Mouse (Mus musculus): ENCODE results near the gene Rbfox3. TPM values are rescaled to one million over a fixed set of nuclear protein-coding genes. Genes with fewer than 3 reads are reported as not detected.

Rbfox3 gene
- polyA plus RNA-seq, 1 experiment, result 0.51 TPM

DNA sequence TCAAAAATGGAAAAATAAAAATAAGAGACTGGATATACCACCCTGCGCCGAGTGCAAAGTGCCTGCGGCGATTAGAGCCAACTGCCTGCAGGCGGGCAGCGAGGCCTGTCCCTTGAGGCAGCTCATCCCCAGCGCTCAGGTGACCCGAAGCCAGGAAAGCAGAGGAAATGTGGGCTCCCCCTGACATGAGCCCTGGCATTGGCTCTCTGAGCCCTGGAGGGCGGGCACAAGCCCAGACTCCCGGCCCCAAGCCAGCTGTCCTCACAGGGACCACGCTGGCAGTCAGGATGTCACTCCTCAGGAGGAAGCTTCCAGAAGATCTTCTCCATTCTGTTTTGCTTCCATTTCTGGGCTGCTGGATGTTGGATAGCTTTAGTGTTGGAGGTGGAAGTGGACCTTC, 53.1 kb downstream of the Rbfox3 start:
- Histone ChIP-seq H3K4me3 (ENCODE audit: extremely low read depth, insufficient read depth, insufficient read length) (no peak overlapping the region), H3K27ac (ENCODE audit: insufficient read depth, low read length) (no peak overlapping the region), H3K27me3 (ENCODE audit: control insufficient read depth, insufficient read depth, low read length) (no peaks in the 10 kb centered on the region), H3K4me1 (ENCODE audit: control insufficient read depth, insufficient read depth, insufficient read length) (no peaks in the 10 kb centered on the region), H3K36me3 (ENCODE audit: control insufficient read depth, insufficient read depth, low read length) (no peaks in the 10 kb centered on the region)
- TF ChIP-seq POLR2A (IDR thresholded peaks at IDR 0.05; ENCODE audit: low read depth, low read length), result no peak
- TF ChIP-seq CTCF (IDR thresholded peaks at IDR 0.05; ENCODE audit: extremely low read depth, insufficient read depth, insufficient read length, insufficient replicate concordance), result no peak
- 84% methylated on average over 11 of the region's 11 CpGs for WGBS
- no peak for DNase-seq (ENCODE audit: low read depth in 1 of 2, low spot score in 2 of 2)

DNA sequence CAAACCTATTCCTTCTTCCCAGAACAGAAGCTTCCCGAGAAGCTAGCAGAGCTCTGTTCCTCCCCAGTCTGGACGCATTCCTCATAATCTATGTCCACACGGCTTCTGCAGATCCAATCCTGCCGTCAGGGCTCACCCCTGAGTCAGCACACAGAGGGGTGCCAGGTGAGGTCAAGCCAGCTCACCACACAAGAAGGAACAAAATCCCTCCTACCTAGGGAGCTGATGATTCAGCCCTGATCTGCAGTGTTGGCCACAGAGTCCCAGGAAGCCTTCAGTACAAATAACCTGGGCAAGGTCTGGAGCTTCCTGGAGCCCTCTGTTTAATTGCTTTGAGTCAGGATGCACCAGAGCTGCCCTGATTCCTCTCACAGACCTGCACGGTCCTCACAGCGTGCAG, 60.0 kb downstream of the Rbfox3 start:
- TF ChIP-seq POLR2A (IDR thresholded peaks at IDR 0.05; ENCODE audit: low read depth, low read length), result no peak
- TF ChIP-seq CTCF (IDR thresholded peaks at IDR 0.05; ENCODE audit: extremely low read depth, insufficient read depth, insufficient read length, insufficient replicate concordance), result no peak
- 80% methylated on average over 6 of the region's 6 CpGs for WGBS

DNA sequence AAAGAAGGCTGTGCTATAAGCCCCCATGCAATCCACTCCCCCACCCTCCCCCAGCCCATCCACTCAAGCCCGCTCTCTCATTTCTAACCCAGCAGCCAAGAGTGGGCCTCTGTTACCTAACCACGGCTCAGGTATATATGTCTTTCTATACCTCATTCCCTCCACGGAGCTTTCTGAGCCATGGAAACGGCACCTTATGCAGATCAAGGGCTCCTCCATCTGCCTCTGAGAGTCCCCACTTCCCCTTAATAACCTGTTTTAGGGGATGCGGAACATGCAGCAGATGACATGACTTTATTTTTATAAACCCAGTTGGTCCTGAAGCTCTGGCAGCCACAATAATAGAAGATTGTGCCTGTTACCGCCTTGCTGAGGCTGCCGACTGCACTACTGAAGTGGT, 63.4 kb downstream of the Rbfox3 start:
- Histone ChIP-seq H3K4me3 (ENCODE audit: extremely low read depth, insufficient read depth, insufficient read length) (no peak overlapping the region), H3K27me3 (ENCODE audit: control insufficient read depth, insufficient read depth, low read length) (no peaks in the 10 kb centered on the region), H3K4me1 (ENCODE audit: control insufficient read depth, insufficient read depth, insufficient read length) (no peaks in the 10 kb centered on the region), H3K27ac (ENCODE audit: insufficient read depth, low read length) (no peak overlapping the region), H3K36me3 (ENCODE audit: control insufficient read depth, insufficient read depth, low read length) (no peaks in the 10 kb centered on the region)
- 82% methylated on average over 7 of the region's 7 CpGs for WGBS
- TF ChIP-seq POLR2A (IDR thresholded peaks at IDR 0.05; ENCODE audit: low read depth, low read length), result no peak
- no peak for TF ChIP-seq CTCF (IDR thresholded peaks at IDR 0.05; ENCODE audit: extremely low read depth, insufficient read depth, insufficient read length, insufficient replicate concordance)
- DNase-seq (ENCODE audit: low read depth in 1 of 2, low spot score in 2 of 2), result no peak

More for the DNA sequence above, 60.0 kb downstream of the Rbfox3 start:
- H3K4me3 ChIP-seq (ENCODE audit: extremely low read depth, insufficient read depth, insufficient read length), result no peak overlapping the region
- no peak overlapping the region for H3K27ac ChIP-seq (ENCODE audit: insufficient read depth, low read length)
- DNase-seq (ENCODE audit: low read depth in 1 of 2, low spot score in 2 of 2), result no peak
- H3K36me3 ChIP-seq (ENCODE audit: control insufficient read depth, insufficient read depth, low read length), result no peaks in the 10 kb centered on the region
- H3K27me3 ChIP-seq (ENCODE audit: control insufficient read depth, insufficient read depth, low read length), result no peaks in the 10 kb centered on the region
- H3K4me1 ChIP-seq (ENCODE audit: control insufficient read depth, insufficient read depth, insufficient read length), result no peaks in the 10 kb centered on the region

DNA sequence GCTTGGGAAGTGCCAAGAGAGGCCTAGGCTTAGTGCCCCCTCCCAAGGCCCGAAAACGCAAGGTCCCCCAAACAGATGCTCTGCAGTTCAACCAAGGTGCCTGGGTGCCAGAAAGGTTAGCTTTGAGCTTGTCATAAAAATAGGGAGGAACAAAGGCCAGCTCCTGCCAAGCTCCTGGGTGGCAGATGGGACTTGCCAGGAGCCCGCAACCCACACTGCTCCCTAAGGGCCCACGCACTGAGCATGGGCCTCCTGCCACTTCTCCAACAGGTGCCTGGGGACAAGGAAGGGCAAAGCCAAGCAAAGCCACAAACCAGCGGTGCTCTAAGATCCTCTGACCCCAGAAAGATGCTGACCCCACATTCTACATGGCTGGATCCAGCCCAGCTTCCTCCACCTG, 70.4 kb downstream of the Rbfox3 start:
- H3K4me3 ChIP-seq (ENCODE audit: extremely low read depth, insufficient read depth, insufficient read length), result no peak overlapping the region
- no peak overlapping the region for H3K27ac ChIP-seq (ENCODE audit: insufficient read depth, low read length)
- WGBS, result 84% methylated on average over 5 of the region's 5 CpGs
- TF ChIP-seq POLR2A (IDR thresholded peaks at IDR 0.05; ENCODE audit: low read depth, low read length), result no peak
- no peak for TF ChIP-seq CTCF (IDR thresholded peaks at IDR 0.05; ENCODE audit: extremely low read depth, insufficient read depth, insufficient read length, insufficient replicate concordance)
- no peaks in the 10 kb centered on the region for H3K4me1 ChIP-seq (ENCODE audit: control insufficient read depth, insufficient read depth, insufficient read length)
- no peaks in the 10 kb centered on the region for H3K27me3 ChIP-seq (ENCODE audit: control insufficient read depth, insufficient read depth, low read length)
- no peaks in the 10 kb centered on the region for H3K36me3 ChIP-seq (ENCODE audit: control insufficient read depth, insufficient read depth, low read length)
- DNase-seq (ENCODE audit: low read depth in 1 of 2, low spot score in 2 of 2), result no peak

DNA sequence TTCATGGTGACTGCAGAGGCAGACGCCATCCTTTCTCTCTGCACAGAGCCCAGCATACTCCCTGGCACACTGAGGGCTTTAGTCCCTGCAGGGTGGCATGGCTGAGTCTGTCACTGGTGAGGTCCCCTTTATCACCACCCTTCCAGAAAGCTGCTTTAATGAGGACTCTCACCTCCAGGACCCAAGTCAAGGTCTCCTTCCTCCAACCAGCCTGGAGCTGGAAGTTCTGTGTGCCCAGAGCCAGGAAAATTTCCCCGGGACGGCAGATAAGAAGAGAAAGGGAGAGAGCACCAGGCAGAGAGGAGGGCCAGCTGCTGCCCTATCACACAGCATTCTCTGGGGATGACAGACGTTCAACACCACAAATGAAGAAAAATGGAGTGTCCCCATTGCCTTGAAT, 73.2 kb downstream of the Rbfox3 start:
- H3K4me1 ChIP-seq (ENCODE audit: control insufficient read depth, insufficient read depth, insufficient read length), result no peaks in the 10 kb centered on the region
- H3K36me3 ChIP-seq (ENCODE audit: control insufficient read depth, insufficient read depth, low read length), result no peaks in the 10 kb centered on the region
- H3K27ac ChIP-seq (ENCODE audit: insufficient read depth, low read length), result no peak overlapping the region
- DNase-seq (ENCODE audit: low read depth in 1 of 2, low spot score in 2 of 2), result no peak
- 68% methylated on average over 4 of the region's 4 CpGs for WGBS
- TF ChIP-seq POLR2A (IDR thresholded peaks at IDR 0.05; ENCODE audit: low read depth, low read length) (no peak), CTCF (IDR thresholded peaks at IDR 0.05; ENCODE audit: extremely low read depth, insufficient read depth, insufficient read length, insufficient replicate concordance) (no peak)
- H3K27me3 ChIP-seq (ENCODE audit: control insufficient read depth, insufficient read depth, low read length), result no peaks in the 10 kb centered on the region
- no peak overlapping the region for H3K4me3 ChIP-seq (ENCODE audit: extremely low read depth, insufficient read depth, insufficient read length)

DNA sequence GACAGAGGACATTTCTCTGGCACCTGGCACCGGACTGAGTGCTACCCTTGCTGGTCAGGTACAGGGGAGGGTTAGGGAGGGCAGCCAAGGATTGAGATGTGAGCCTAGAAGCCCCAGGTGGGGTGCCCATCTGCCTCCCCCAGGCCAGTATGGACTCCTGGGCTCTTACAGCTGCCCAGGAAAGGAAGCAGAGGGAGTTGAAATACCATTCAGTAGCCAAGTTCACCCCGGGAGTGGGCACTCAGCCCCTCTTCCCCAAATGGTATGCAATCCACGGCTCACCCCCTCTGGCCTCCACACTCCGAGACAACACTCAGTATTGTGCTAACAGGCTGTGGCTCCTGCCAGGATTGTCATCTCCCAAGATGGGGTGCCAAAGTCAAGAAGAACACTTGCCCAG, 74.5 kb downstream of the Rbfox3 start:
- no peak for DNase-seq (ENCODE audit: low read depth in 1 of 2, low spot score in 2 of 2)
- TF ChIP-seq CTCF (IDR thresholded peaks at IDR 0.05; ENCODE audit: extremely low read depth, insufficient read depth, insufficient read length, insufficient replicate concordance), result no peak
- TF ChIP-seq POLR2A (IDR thresholded peaks at IDR 0.05; ENCODE audit: low read depth, low read length), result no peak
- H3K4me3 ChIP-seq (ENCODE audit: extremely low read depth, insufficient read depth, insufficient read length), result no peak overlapping the region
- no peaks in the 10 kb centered on the region for H3K27me3 ChIP-seq (ENCODE audit: control insufficient read depth, insufficient read depth, low read length)
- WGBS, result 68% methylated on average over 4 of the region's 4 CpGs
- H3K27ac ChIP-seq (ENCODE audit: insufficient read depth, low read length), result no peak overlapping the region
- no peaks in the 10 kb centered on the region for H3K4me1 ChIP-seq (ENCODE audit: control insufficient read depth, insufficient read depth, insufficient read length)
- no peaks in the 10 kb centered on the region for H3K36me3 ChIP-seq (ENCODE audit: control insufficient read depth, insufficient read depth, low read length)

DNA sequence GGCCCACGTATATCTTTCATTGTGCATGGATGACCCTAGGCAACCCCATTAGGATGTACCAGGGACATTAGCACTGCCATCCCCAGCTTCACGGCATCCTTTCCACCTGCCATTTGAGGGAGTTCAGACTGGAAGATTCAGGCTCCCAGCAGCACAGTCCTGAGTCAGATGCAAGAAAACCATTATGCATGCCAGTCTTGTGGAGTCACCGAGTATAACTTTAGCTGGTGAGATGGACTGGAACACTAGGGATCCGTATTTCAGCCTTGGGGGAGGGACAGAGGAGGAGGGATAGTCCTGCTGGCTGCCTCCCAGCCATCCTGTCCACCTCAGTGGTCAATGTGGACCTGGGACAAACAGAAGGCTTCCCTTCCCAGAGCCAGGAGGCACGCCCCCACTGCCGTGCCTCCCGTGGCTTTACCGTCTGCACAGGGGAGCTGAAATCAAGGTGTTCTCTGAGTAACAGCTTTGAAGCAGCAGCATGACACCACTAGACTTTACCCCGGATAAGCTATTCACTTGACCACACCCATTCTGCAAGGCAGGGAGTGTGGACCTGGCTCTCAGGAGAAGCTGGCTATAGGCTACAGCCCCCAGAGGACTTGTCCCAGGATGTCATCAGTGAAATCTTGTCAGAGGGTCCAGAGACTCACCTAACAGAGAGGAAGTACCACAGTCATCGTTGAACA, 78.5 kb downstream of the Rbfox3 start:
- Histone ChIP-seq H3K27ac (ENCODE audit: insufficient read depth, low read length) (no peak overlapping the region), H3K36me3 (ENCODE audit: control insufficient read depth, insufficient read depth, low read length) (no peaks in the 10 kb centered on the region), H3K4me1 (ENCODE audit: control insufficient read depth, insufficient read depth, insufficient read length) (no peaks in the 10 kb centered on the region), H3K4me3 (ENCODE audit: extremely low read depth, insufficient read depth, insufficient read length) (no peak overlapping the region), H3K27me3 (ENCODE audit: control insufficient read depth, insufficient read depth, low read length) (no peaks in the 10 kb centered on the region)
- DNase-seq (ENCODE audit: low read depth in 1 of 2, low spot score in 2 of 2), result no peak
- TF ChIP-seq POLR2A (IDR thresholded peaks at IDR 0.05; ENCODE audit: low read depth, low read length) (no peak), CTCF (IDR thresholded peaks at IDR 0.05; ENCODE audit: extremely low read depth, insufficient read depth, insufficient read length, insufficient replicate concordance) (no peak)
- 74% methylated on average over 10 of the region's 10 CpGs for WGBS
